Mouse (Mus musculus) MEL-GATA-1-ER (cell line): ENCODE measurements around the gene Samd9l.
"Not testable (repeated sequence)": the region's sequence is repeated elsewhere in the genome, so short reads cannot be mapped to it uniquely, and the experiment has no call there.

Experiments
- DNase-seq: peaks from one replicate; pipeline ENCODE4 v3.0.0-alpha.2; 2012; ENCODE audit warnings: low read depth; ENCODE audit errors: extremely low read depth

The Samd9l gene

GRCm38 (mm10) chr6:3343603-3344247 lies 55.6 kb downstream of the Samd9l start:
- not testable (repeated sequence) for DNase-seq

DNA sequence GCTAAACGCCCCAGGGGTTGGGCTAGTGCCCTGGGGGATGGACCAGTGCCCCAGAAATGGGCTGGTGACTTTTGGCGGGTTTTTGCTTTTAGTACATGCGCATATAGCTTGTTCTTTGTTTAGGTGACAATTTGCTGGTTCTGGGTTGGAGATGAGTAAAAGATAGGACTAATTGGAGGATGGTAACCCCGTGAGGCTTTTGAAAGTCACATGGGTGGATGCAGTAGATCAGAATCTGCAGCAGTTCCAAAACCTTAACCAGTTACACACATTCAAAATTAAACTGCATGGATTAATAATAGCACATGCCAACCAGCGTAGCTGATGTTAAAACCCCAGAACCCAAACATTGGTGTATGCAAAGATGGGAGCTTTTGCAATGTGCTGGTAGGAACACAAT lies 57.9 kb downstream of the Samd9l start:
- DNase-seq = no peak

GRCm38 (mm10) chr6:3340928-3341327 lies 58.4 kb downstream of the Samd9l start:
- not testable (repeated sequence) for DNase-seq

- not testable (repeated sequence) for DNase-seq
Observed at GRCm38 (mm10) chr6:3339131-3339530, 60.2 kb downstream of the Samd9l start.
